Comparison of ENCODE assay signal across 26 mouse cellular contexts in the genomic region with DNA sequence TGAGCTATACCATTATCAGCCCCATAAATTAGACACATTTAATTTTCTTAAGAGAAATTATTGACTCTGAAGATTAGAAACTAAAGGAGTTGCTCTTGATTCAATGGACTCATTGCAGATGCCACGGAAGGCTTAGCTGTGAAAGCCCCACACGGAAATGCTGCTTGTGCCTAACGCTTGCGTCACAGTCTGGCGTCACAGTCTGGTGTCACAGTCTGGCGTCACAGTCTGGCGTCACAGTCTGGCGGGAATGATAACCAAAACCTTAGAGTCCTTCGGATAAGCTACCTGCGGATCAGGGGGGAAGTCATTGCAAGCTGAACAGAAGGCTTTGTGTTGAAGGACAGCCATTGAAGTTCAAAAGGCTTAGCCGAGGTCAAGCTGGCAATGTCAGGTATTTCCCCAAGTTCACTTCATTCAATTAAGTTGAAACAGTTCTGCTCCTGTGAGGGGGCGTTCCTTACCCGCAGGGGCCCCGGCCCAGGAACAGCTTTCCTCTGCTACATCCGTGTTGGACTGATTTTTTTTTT.
A peak's percentile ranks its signal among the peaks of the same experiment; 100 is the strongest.
DNase-seq lines count a peak whose midpoint lies in the region; ATAC-seq and TF ChIP-seq lines count a peak whose summit lies in the region.
"Had no signal": no experiment of that assay in that cellular context is flagged by ENCODE, and none has a peak within 500 bp of the region (broad histone marks: within the 10 kb centered on the region; RNA-seq: fewer than 3 reads in every experiment).

No protein-coding gene starts in this region.

- TF ChIP-seq POLR2A in brain, embryonic 14.5 days (IDR thresholded peaks at IDR 0.05; ENCODE audit: borderline replicate concordance, extremely low read depth, insufficient read depth, insufficient read length, poor library complexity, severe bottlenecking): no peak

- no peak overlapping the region for H3K9ac ChIP-seq in hindbrain, embryonic 13.5 days
- H3K9ac ChIP-seq: heart, embryonic 15.5 days; intestine, embryonic 15.5 days; liver, embryonic 13.5 days had no signal

- no peaks in the 10 kb centered on the region for H3K36me3 ChIP-seq in hindbrain, embryonic 10.5 days
- no peaks in the 10 kb centered on the region for H3K36me3 ChIP-seq in hindbrain, embryonic 13.5 days
- H3K36me3 ChIP-seq: heart, embryonic 15.5 days; intestine, embryonic 15.5 days; liver, embryonic 13.5 days had no signal

- DNase-seq in hindbrain, embryonic 10.5 days (ENCODE audit: low spot score): peak; percentile 27
- peak; percentile 22 for DNase-seq in brain, embryonic 14.5 days (ENCODE audit: low read depth)
- DNase-seq in forelimb bud, embryonic 11.5 days (ENCODE audit: low read depth, low spot score): peak; percentile 25
- DNase-seq in mesoderm, embryonic 11.5 days (ENCODE audit: low read depth, low spot score): peak; percentile 23
- no peak for DNase-seq in kidney, adult 18-20 months
- DNase-seq in adrenal gland, adult (ENCODE audit: inconsistent age in 2 of 2, low spot score in 1 of 2): no peak
- no peak for DNase-seq in layer of hippocampus, postnatal 14 days (ENCODE audit: low spot score in 2 of 2)
- DNase-seq: cerebellum, adult 2 months; cerebellum, postnatal 25 days; gastrocnemius, postnatal 25 days; heart, adult 2 months; heart, postnatal 4 days; kidney, adult 9 months; kidney, postnatal 14 days; liver, embryonic 13.5 days; lung, adult 2 months; lung, postnatal 14 days; midbrain, embryonic 14.5 days; thymus, postnatal 25 days had no signal

- no peak overlapping the region for H3K27ac ChIP-seq in hindbrain, embryonic 10.5 days
- H3K27ac ChIP-seq in hindbrain, embryonic 13.5 days: no peak overlapping the region
- H3K27ac ChIP-seq: heart, adult 2 months; heart, embryonic 15.5 days; intestine, embryonic 15.5 days; layer of hippocampus, adult 2 months; liver, embryonic 13.5 days had no signal

- WGBS in hindbrain, embryonic 10.5 days: 72% methylated on average over 15 of the region's 15 CpGs
- WGBS in hindbrain, embryonic 13.5 days: 80% methylated on average over 15 of the region's 15 CpGs

- no peaks in the 10 kb centered on the region for H3K4me1 ChIP-seq in hindbrain, embryonic 10.5 days (replicated peaks)
- no peaks in the 10 kb centered on the region for H3K4me1 ChIP-seq in hindbrain, embryonic 13.5 days (replicated peaks)
- H3K4me1 ChIP-seq: heart, embryonic 15.5 days; intestine, embryonic 15.5 days; liver, embryonic 13.5 days; megakaryocyte, embryonic 14.5 days had no signal

- H3K27me3 ChIP-seq in hindbrain, embryonic 10.5 days (ENCODE audit: insufficient read depth, poor library complexity, severe bottlenecking): no peaks in the 10 kb centered on the region; the same call in 1 of the 2 replicates
- no peaks in the 10 kb centered on the region for H3K27me3 ChIP-seq in hindbrain, embryonic 13.5 days
- H3K27me3 ChIP-seq: heart, embryonic 15.5 days; intestine, embryonic 15.5 days; liver, embryonic 13.5 days; megakaryocyte, embryonic 14.5 days had no signal

- no peaks in the 10 kb centered on the region for H3K9me3 ChIP-seq in hindbrain, embryonic 10.5 days
- H3K9me3 ChIP-seq in hindbrain, embryonic 13.5 days: no peaks in the 10 kb centered on the region
- H3K9me3 ChIP-seq: heart, embryonic 15.5 days; intestine, embryonic 15.5 days; liver, embryonic 13.5 days had no signal

- no peak for ATAC-seq in hindbrain, embryonic 13.5 days (ENCODE audit: low FRiP score)
- ATAC-seq: forebrain, embryonic 16.5 days; hindbrain, embryonic 16.5 days; intestine, embryonic 15.5 days had no signal

- TF ChIP-seq CTCF in brain, embryonic 14.5 days (IDR thresholded peaks at IDR 0.05; ENCODE audit: borderline replicate concordance, extremely low read depth, insufficient read depth, insufficient read length): no peak

- no peak overlapping the region for H3K4me2 ChIP-seq in hindbrain, embryonic 13.5 days
- H3K4me2 ChIP-seq: heart, embryonic 15.5 days; intestine, embryonic 15.5 days; liver, embryonic 13.5 days had no signal

- H3K4me3 ChIP-seq in hindbrain, embryonic 10.5 days: no peak overlapping the region
- no peak overlapping the region for H3K4me3 ChIP-seq in hindbrain, embryonic 13.5 days
- H3K4me3 ChIP-seq: heart, adult 2 months; heart, embryonic 15.5 days; intestine, embryonic 15.5 days; layer of hippocampus, adult 2 months; liver, embryonic 13.5 days; megakaryocyte, embryonic 14.5 days had no signal

Comparison
In these comparisons a context has a peak if more than half of its experiments do, and no peak if none do; other contexts are left out.
1. DNase-seq: peak in hindbrain, embryonic 10.5 days (single experiment), brain, embryonic 14.5 days (single experiment), forelimb bud, embryonic 11.5 days (single experiment) and mesoderm, embryonic 11.5 days (single experiment); none in kidney, adult 18-20 months (single experiment), adrenal gland, adult (0 of 2) and layer of hippocampus, postnatal 14 days (0 of 2).